Mouse (Mus musculus): ENCODE measurements around the gene Trim9. TPM values are rescaled to one million over a fixed set of nuclear protein-coding genes. Genes with fewer than 3 reads are reported as not detected.

Gene Trim9
- polyA plus RNA-seq, 1 experiment = 0.74 TPM

DNA sequence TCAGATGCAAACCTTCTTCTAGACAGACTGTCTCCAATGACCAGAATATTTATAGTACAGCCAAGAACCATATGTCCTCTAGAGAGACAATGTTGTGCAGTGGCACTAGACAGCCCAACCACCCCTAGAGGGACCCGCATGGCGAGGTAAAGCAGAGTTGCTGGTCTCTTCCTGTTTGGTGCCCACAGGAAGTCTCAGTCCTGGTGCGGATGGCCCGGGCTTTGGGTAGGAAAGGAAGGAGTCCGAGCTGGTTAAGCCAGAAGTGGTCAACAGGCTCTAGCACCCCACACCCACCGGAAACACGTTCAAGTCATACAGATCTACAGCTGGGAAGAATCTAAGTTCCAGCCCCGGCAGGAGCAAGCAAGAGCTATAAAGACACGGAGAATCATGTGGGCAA lies 80.1 kb downstream of the Trim9 start:
- Histone ChIP-seq H3K27ac (ENCODE audit: insufficient read depth, low read length) (no peak overlapping the region), H3K4me3 (ENCODE audit: insufficient read depth, low read length) (no peak overlapping the region), H3K4me1 (ENCODE audit: control insufficient read depth, insufficient read depth, low read length) (no peaks in the 10 kb centered on the region)
- TF ChIP-seq POLR2A (IDR thresholded peaks at IDR 0.05; ENCODE audit: low read depth, low read length) = no peak
- no peak for TF ChIP-seq CTCF (IDR thresholded peaks at IDR 0.05; ENCODE audit: borderline replicate concordance, insufficient read depth, low read length)

DNA sequence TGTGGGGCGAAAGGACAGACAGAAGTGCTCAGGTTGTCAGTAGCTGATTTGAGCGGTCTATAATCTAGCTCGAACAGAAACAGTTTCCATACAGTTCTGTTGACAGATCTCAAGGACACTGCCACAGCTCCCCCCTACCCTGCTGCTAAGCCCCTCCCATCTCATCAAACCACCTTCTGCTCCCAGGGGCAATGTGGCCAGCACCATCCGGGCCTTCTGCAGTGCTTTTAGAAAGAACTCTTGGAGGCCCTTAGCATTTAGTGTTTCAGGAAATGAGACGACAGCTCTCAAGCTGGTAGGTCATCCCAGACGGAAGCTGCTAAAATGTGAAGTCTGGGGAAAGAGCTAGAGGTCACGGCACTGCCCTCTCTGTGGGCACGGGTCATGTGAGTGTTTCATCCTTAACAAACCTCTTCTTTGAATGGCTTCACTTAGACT lies 80.9 kb downstream of the Trim9 start:
- TF ChIP-seq CTCF (IDR thresholded peaks at IDR 0.05; ENCODE audit: borderline replicate concordance, insufficient read depth, low read length) (no peak), POLR2A (IDR thresholded peaks at IDR 0.05; ENCODE audit: low read depth, low read length) (no peak)
- H3K27ac ChIP-seq (ENCODE audit: insufficient read depth, low read length) = no peak overlapping the region
- H3K4me1 ChIP-seq (ENCODE audit: control insufficient read depth, insufficient read depth, low read length) = no peaks in the 10 kb centered on the region
- H3K4me3 ChIP-seq (ENCODE audit: insufficient read depth, low read length) = no peak overlapping the region

DNA sequence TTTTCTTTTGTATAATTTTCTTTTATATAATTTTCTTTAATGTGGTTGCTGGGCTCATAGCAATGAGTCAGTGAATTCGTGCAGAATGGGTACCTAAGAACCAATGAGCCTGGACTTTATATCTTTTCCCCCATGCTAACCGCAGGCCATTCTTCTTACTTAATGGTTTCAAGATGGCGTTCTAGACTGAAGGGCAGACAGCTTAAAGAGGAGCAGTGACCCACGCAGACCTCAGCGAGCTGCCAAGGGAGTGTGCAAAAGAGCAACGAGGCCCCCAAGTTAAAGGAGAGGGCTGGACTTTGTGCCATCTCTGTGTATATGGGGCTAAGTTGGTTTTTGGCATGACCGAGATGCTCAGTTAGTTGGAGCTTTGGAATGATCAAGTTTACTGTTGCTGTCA lies 83.7 kb downstream of the Trim9 start:
- TF ChIP-seq POLR2A (IDR thresholded peaks at IDR 0.05; ENCODE audit: low read depth, low read length) (no peak), CTCF (IDR thresholded peaks at IDR 0.05; ENCODE audit: borderline replicate concordance, insufficient read depth, low read length) (no peak)
- Histone ChIP-seq H3K27ac (ENCODE audit: insufficient read depth, low read length) (0 out of 2 replicates have a peak overlapping the region, but pooled peaks have one; percentile 3), H3K4me3 (ENCODE audit: insufficient read depth, low read length) (no peak overlapping the region), H3K4me1 (ENCODE audit: control insufficient read depth, insufficient read depth, low read length) (no peaks in the 10 kb centered on the region)

DNA sequence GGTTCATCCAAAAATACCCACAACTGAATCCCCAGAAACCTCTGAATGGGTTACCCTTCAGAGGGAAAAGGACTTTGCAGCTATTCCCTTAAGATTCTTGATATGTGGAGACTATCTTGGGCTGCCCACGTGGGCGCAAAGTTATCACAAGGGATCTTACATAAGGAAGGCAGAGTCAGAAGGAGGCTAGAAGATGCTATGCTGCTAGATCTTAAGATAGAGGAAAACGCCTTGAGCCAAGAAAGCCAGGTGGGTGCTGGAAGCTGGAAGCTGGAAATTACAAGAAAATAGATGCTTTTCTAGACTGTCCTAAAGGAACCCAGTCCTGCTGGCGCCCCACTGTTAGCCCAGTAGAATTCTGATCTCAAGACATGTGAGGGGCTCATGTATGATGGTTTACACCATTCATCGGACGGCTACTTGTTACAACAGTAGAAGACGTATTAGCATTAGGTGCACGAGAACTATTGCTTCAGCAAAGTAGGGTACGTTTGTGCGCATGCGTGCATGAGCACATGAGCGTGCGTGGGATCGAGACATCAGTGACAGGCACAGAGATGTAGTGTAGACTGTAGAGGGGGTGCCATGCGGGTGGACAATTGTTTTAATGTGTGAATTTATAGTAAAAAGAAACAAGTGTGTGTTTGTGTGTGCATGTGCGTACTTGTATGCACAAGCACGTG lies 85.0 kb downstream of the Trim9 start:
- H3K4me3 ChIP-seq (ENCODE audit: insufficient read depth, low read length) = no peak overlapping the region
- TF ChIP-seq POLR2A (IDR thresholded peaks at IDR 0.05; ENCODE audit: low read depth, low read length) (no peak), CTCF (IDR thresholded peaks at IDR 0.05; ENCODE audit: borderline replicate concordance, insufficient read depth, low read length) (no peak)
- no peak overlapping the region for H3K27ac ChIP-seq (ENCODE audit: insufficient read depth, low read length)
- H3K4me1 ChIP-seq (ENCODE audit: control insufficient read depth, insufficient read depth, low read length) = no peaks in the 10 kb centered on the region

DNA sequence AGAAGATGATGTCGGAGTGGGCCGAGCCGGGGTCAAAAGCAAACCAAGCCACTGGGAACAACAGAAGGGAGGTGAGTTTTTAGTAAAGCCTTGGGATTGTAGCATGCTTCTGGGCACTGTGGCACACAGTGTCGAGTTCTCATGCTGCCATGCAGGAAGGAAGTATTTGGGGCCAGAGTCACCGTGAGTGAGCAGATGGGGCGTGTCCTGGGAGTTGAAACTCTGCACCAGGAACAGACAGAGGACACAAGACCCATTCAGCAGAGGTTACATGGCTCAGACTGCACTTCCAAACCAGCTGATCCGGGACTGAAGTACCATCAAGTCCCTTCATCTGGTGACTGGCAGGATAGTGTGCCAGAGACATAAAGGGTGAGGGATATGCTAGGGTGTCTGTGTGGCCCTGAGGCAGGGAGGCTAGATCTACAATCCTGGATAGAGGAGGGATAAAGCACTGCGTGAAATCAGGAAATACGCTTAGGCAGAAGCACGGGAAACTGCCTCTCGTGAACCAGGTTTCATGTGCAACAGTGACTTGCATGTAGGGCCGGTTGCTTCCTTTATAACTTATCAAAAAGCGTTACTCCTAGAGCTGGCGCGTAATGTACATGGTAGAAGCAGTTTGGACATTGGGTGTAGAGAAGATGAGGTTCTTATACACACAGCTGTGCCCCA lies 96.1 kb downstream of the Trim9 start:
- TF ChIP-seq POLR2A (IDR thresholded peaks at IDR 0.05; ENCODE audit: low read depth, low read length) (no peak), CTCF (IDR thresholded peaks at IDR 0.05; ENCODE audit: borderline replicate concordance, insufficient read depth, low read length) (no peak)
- Histone ChIP-seq H3K4me3 (ENCODE audit: insufficient read depth, low read length) (no peak overlapping the region), H3K4me1 (ENCODE audit: control insufficient read depth, insufficient read depth, low read length) (no peaks in the 10 kb centered on the region), H3K27ac (ENCODE audit: insufficient read depth, low read length) (no peak overlapping the region)

DNA sequence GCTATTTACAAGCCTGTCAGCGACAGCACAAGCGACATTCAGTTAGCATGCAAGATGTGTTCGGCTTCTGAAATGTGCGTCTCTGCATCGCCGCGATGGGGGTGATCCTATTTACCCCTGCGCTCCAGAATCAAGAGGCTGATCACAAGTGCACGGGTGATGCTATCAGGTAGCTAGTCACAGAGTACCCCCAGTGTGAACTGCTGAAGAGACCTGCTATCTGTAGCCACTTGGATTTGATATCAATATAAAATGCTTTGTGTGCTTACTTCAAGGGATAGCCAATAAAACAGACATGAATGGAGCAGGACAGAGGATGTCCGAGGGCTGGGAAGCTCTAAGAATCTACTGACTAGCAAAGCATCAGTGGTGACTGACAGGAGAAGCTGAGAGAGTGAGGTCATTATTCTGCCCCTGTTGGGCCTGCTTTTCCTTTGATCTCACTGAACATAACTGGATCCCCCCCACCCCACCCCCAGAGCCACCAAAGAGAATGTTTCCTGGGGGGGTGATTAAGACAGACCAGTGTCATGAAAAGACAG lies 97.7 kb downstream of the Trim9 start:
- H3K27ac ChIP-seq (ENCODE audit: insufficient read depth, low read length) = no peak overlapping the region
- H3K4me3 ChIP-seq (ENCODE audit: insufficient read depth, low read length) = no peak overlapping the region
- H3K4me1 ChIP-seq (ENCODE audit: control insufficient read depth, insufficient read depth, low read length) = no peaks in the 10 kb centered on the region
- TF ChIP-seq CTCF (IDR thresholded peaks at IDR 0.05; ENCODE audit: borderline replicate concordance, insufficient read depth, low read length) = no peak
- no peak for TF ChIP-seq POLR2A (IDR thresholded peaks at IDR 0.05; ENCODE audit: low read depth, low read length)

DNA sequence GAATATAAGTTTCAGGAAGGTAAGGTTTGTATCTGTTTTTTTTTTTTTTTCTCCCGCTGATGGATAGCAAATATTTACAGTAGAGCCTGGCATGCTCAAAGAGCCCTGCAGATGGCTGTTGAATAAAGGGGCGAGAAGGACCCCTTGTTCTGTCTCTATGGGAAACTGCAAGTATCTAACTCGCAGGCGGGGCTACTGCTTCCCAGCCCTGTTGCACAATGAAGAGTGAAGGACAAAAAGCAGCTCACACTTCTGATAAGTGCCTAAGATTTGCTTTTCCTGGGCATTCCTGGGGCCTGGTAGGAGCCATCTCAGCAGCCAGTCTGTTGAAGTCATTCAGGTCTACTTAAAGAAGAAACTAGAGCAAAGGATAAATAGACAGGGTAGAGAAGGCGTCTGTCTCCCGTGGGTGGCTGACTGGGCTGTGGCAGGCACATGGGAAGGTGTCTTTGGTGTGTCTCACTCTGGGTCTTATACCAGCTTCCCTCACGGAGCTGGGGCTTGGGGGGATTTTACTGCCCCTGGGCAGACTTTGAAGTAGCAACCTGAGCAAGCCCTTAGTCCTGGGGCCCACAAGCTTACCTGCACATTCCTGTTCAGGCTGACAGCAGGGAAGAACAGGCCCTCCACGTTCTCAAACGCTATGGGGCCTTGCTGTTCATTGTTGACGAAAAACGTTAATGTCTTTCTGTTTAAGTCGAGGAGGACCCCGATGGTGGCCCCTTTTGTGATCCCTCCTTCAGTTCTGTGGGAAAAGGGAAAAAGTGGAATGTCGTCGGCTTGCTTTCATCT lies 99.5 kb downstream of the Trim9 start:
- H3K27ac ChIP-seq (ENCODE audit: insufficient read depth, low read length) = no peak overlapping the region
- no peak overlapping the region for H3K4me3 ChIP-seq (ENCODE audit: insufficient read depth, low read length)
- TF ChIP-seq CTCF (IDR thresholded peaks at IDR 0.05; ENCODE audit: borderline replicate concordance, insufficient read depth, low read length) (no peak), POLR2A (IDR thresholded peaks at IDR 0.05; ENCODE audit: low read depth, low read length) (no peak)
- no peaks in the 10 kb centered on the region for H3K4me1 ChIP-seq (ENCODE audit: control insufficient read depth, insufficient read depth, low read length)

DNA sequence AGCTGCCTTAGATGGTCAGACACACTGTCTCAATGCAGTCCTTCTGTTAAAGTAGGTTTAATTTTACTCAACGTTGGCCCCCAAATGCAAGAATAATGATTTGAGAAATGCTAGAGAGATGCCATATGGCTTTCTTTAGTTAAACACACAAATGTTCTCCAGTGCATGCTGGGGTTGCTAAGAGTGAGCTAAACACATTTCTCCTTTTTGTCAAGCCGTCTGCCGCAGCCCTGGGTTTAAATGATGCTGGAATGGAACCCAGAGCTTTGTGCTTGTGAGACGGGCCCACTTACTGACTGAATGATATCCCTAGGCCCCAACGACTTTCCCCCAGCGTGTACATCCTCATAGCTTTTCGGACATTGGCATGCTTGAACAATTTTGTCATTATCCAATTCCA lies 104.9 kb downstream of the Trim9 start:
- Histone ChIP-seq H3K4me3 (ENCODE audit: insufficient read depth, low read length) (no peak overlapping the region), H3K27ac (ENCODE audit: insufficient read depth, low read length) (no peak overlapping the region), H3K4me1 (ENCODE audit: control insufficient read depth, insufficient read depth, low read length) (no peaks in the 10 kb centered on the region)
- TF ChIP-seq CTCF (IDR thresholded peaks at IDR 0.05; ENCODE audit: borderline replicate concordance, insufficient read depth, low read length) (no peak), POLR2A (IDR thresholded peaks at IDR 0.05; ENCODE audit: low read depth, low read length) (no peak)

DNA sequence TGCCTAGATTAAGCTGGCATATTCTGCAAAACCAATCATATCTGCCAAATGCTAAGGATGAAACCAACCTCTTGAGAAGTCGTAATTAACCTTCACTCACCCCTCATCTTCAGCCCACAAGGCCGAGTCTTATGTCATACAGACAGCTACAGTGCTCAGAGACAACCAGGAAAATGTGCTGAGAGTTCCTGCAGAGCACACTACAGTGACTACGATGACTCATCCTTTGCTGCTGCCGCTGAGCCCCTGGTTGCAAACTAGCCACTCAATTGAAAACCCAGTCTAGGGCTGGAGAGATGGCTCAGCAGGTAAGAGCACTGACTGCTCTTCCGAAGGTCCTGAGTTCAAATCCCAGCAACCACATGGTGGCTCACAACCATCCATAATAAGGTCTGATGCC lies 107.7 kb downstream of the Trim9 start:
- H3K27ac ChIP-seq (ENCODE audit: insufficient read depth, low read length) = no peak overlapping the region
- H3K4me1 ChIP-seq (ENCODE audit: control insufficient read depth, insufficient read depth, low read length) = no peaks in the 10 kb centered on the region
- TF ChIP-seq CTCF (IDR thresholded peaks at IDR 0.05; ENCODE audit: borderline replicate concordance, insufficient read depth, low read length) = no peak
- TF ChIP-seq POLR2A (IDR thresholded peaks at IDR 0.05; ENCODE audit: low read depth, low read length) = no peak
- H3K4me3 ChIP-seq (ENCODE audit: insufficient read depth, low read length) = no peak overlapping the region
